Mouse (Mus musculus) adrenal gland, postnatal 36 days (tissue): ENCODE data around the gene Kdm1b. TPM values are rescaled to one million over a fixed set of nuclear protein-coding genes. Genes with fewer than 3 reads are reported as not detected.
A peak's percentile ranks its signal among the peaks of the same experiment; 100 is the strongest.

Experiments
- DNase-seq, 2 experiments: peaks; one replicate each; pipeline ENCODE4 v3.0.0; 2021; ENCODE audit warnings: mixed read lengths in 1 of 2
- long read RNA-seq, 2 experiments: library from polyadenylated mRNA; stranded (forward); transcript quantifications; one replicate each; pipeline ENCODE4 v2.0.0; 2021; ENCODE audit warnings: borderline sequencing depth in 2 of 2
- total RNA-seq, 2 experiments: library from RNA; stranded (reverse); gene quantifications; 2 replicates each; pipeline ENCODE4 v1.2.3; 2021

Kdm1b gene
- 10 to 100 TPM in 1 of 2 experiments, 1 to 10 TPM in 1; 9.9 to 10.8 TPM for total RNA-seq
- long read RNA-seq, experiment 1, full-length matches to known transcripts = 2 of 5 reads
- long read RNA-seq, experiment 1, partial matches to known transcripts = 2 of 5 reads
- long read RNA-seq, experiment 1, other reads (novel, unspliced or antisense) = 1 of 5 reads
- long read RNA-seq, experiment 2, full-length matches to known transcripts = 2 of 2 reads
- long read RNA-seq, experiment 2, partial matches to known transcripts = 0 of 2 reads
- long read RNA-seq, experiment 2, other reads (novel, unspliced or antisense) = 0 of 2 reads

- peak; percentile 99 for DNase-seq
Measured at GRCm38 (mm10) chr13:47043030-47043680, at the start of gene Kdm1b. Gene Kdm1b (plus strand): TSS chr13:47043499.

GRCm38 (mm10) chr13:46997355-46997754 lies 45.9 kb upstream of the Kdm1b start:
- no peak for DNase-seq

GRCm38 (mm10) chr13:46999498-46999897 lies 43.8 kb upstream of the Kdm1b start:
- no peak for DNase-seq

GRCm38 (mm10) chr13:47001590-47001989 lies 41.7 kb upstream of the Kdm1b start:
- DNase-seq = no peak

DNA sequence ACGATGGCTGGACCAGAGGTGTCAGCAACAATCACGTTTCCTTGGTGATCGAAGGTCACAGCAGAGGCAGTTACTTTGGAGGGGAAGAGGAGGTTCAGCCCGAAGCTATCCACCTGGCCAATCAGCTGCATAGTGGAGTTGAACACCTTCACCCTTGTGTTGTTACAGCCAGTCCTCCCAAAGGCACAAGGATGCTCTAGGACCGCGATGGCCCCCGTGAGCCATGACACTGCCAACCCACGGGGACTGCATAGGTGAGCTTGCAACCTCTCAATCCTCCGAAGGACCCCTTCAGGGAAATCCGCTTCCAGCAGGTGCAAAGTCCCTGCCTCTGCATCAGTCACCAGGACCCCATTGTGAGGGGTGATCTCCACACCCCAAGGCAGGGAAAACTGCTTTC lies 29.6 kb upstream of the Kdm1b start:
- no peak for DNase-seq

GRCm38 (mm10) chr13:47014334-47015194 lies 28.7 kb upstream of the Kdm1b start, which contains the start of gene Nhlrc1:
Gene Nhlrc1 (minus strand): TSS chr13:47014850.
- peak; percentile 86 to 90 for DNase-seq

DNA sequence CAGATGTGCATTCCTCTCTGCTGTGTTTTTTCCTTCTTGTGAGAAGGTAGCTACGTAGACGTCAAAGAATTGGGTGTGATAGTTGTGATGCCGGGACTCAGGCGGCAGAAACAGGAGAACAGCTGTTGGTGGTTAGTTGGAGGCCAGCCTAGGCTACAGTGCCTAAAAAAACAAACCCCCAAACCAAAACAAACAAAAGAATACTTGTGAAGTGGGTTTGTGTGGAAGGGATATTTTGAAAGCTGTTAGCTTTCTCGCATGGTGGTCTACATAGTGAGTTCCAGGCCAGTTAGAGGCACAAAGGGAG lies 28.2 kb upstream of the Kdm1b start:
- DNase-seq = no peak

DNA sequence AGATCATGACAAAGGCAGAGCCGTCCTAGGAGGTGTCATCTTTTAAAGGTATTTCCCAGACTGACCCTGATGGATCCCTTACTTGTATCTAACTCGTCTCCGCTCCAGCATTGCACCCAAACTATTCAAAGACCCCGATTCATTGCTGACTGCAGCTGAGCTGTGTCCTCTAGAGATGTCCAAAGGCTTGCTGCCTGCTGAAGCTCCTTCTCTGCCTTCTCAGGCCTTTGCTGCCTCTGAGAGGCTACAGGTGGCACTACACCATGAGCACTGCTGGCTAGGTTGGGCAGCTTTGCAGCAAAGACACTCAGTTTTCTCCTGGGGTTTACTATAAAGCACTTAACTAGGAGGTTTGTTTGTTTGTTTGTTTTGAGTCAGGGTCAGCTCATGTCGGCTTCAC lies 26.0 kb upstream of the Kdm1b start:
- DNase-seq = peak; percentile 56 to 72

DNA sequence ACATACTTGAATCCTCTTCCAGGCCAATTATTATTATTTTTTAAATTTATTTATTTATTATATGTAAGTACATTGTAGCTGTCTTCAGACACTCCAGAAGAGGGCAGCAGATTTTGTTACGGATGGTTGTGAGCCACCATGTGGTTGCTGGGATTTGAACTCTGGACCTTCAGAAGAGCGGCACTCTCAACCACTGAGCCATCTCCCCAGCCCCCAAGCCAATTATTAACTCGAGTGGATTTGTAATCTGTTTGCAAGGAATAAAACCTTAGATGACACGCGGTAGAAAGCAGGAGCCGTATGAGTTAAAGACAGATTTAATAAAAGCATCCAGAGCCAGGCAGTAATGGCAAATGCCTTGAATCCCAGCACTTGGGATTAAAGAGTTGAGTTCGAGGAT lies 23.5 kb upstream of the Kdm1b start:
- no peak for DNase-seq

- DNase-seq = no peak
Measured at GRCm38 (mm10) chr13:47020798-47021197, 22.5 kb upstream of the Kdm1b start.

DNA sequence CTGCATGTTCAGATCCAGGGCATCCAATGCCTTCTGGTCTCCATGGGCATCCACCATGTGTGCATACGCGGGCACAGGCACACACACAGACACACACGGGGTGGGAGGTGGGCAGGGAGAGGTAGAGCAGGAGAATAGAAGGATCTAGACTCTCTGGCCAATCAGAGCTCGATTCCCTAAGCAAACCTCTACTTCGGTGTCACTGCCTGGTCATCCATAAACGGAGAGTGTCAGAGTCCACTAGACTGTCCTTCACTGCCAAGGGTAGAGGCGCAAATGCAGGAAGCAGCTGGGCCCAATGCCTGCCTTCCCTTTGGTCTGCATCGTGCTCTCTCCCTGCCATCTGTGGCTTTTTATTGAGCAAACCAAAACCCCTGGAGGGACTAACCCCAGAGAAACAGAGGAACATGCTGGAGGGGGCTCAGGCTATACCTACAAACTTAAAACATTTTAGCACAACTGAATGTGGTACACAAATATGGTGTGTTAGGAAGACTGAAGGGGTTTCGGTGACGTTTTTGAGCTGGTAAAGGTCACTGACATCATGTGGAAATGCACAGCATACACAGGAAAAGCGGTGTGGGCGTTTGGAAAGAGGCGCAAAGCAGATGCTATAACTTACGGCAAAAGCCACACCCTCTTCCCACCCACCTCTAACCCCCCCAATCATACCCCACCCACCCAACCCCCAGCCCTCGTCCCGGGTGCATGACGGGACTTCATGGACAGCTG lies 12.8 kb upstream of the Kdm1b start:
- no peak for DNase-seq

GRCm38 (mm10) chr13:47033602-47034001 lies 9.7 kb upstream of the Kdm1b start:
- no peak for DNase-seq

DNA sequence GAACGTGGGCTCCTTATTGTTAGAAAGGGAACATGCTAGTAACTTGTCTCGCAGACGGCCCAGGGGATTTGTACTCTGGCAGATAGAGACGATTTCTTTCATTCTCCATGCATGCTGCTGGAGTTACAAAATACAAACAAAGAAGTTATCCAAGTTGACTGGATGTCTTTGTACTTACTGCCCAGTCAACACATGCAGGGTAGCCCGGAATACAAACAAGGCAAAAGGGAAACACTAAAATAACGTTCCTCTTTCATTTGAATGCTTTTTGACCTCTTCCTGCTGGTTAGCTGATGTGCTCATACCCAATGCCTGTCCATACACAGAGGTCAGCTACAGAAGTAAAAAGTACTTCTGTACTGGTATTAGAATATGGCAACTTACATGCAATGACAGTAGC lies 5.4 kb upstream of the Kdm1b start:
- DNase-seq = no peak

- no peak for DNase-seq
Measured at GRCm38 (mm10) chr13:47040061-47040460, 3.2 kb upstream of the Kdm1b start.

GRCm38 (mm10) chr13:47042024-47042633 lies 1.2 kb upstream of the Kdm1b start:
- DNase-seq = no peak

DNA sequence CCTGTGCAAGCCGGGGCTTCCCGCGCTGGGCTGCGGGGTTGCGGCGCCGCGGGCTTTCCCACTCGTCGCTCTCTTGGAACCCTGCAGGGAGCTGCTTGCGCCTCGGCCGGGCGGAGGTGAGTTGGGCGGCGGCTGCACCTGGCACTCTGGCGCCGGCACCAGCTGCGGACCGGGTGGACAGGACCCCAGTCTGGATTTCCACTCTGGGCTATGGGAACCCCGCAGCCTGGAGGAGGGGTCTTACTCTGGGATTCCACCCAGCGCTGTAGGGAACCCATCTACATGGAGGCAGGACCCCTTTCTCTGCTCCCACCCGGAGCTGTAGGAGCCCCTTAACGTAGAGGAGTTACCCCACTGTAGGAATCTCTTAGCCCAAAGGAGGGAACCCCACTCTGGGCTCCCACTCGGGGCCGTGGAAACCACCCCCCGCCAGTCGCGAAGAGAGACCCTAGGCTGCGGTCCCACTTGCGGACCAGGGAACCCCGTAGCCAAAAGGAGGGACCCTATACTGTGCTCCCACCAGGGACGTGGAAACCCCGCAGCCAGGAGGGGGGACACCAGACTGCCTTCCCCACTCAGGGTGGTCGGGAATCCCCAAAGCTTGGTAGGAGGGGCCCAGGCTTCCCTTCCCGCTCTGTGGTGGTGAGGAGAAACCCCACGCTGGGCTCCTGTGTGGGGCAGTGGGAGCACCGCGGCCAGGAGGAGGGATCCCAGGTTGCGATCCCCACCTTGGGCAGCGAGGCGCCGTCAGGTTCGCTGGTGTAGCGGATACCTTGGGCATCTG lies 726 bp downstream of the Kdm1b start:
- DNase-seq = peak; percentile 5 to 27

DNA sequence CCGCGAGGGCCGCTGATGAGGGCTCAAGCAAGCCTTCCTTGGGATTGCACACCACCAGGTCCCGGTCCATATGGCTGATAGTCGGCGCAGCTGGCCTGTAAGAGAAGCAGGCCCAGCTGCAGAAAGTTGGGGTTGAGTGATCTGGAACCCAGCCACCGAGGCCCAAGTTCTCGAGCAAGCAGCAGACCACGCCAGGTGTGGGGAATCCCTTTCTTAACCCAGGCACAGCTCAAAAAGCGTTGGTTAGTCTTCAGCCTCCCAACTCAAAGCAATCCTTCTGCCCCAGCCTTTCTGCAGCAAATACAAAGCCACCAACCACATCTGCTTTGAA lies 1.3 kb downstream of the Kdm1b start, which contains the start of gene Tpmt:
Tpmt (minus strand) TSS at position 121 of the 331 bp plus-strand sequence.
- peak in 1 of 2 experiments; percentile 4 for DNase-seq

GRCm38 (mm10) chr13:47047996-47048395 lies 4.7 kb downstream of the Kdm1b start:
- no peak for DNase-seq

- DNase-seq = no peak
Measured at GRCm38 (mm10) chr13:47050009-47050408, 6.7 kb downstream of the Kdm1b start.

- no peak for DNase-seq
Measured at GRCm38 (mm10) chr13:47053971-47054370, 10.7 kb downstream of the Kdm1b start.

- no peak for DNase-seq
Measured at GRCm38 (mm10) chr13:47056126-47056525, 12.8 kb downstream of the Kdm1b start.
